Mouse (Mus musculus) ovary, postnatal 14 days (tissue): Measurements from ENCODE around the gene Pde4d.

Source experiments
- DNase-seq: peaks from one replicate; pipeline ENCODE4 v3.0.0; 2022; ENCODE audit warnings: low spot score

Gene Pde4d

GRCm38 (mm10) chr13:108599186-108599900 is 149.6 kb downstream of the Pde4d start:
- no peak for DNase-seq

GRCm38 (mm10) chr13:108601021-108601420 is 151.3 kb downstream of the Pde4d start:
- DNase-seq: no peak

GRCm38 (mm10) chr13:108603502-108603901 is 153.8 kb downstream of the Pde4d start:
- no peak for DNase-seq

GRCm38 (mm10) chr13:108604213-108604612 is 154.5 kb downstream of the Pde4d start:
- DNase-seq: no peak

GRCm38 (mm10) chr13:108618207-108618606 is 168.5 kb downstream of the Pde4d start:
- no peak for DNase-seq

- no peak for DNase-seq
Observed at GRCm38 (mm10) chr13:108622681-108623080, 172.9 kb downstream of the Pde4d start.

GRCm38 (mm10) chr13:108623929-108624328 is 174.2 kb downstream of the Pde4d start:
- DNase-seq: no peak

GRCm38 (mm10) chr13:108626166-108626565 is 176.4 kb downstream of the Pde4d start:
- no peak for DNase-seq

GRCm38 (mm10) chr13:108628501-108628900 is 178.8 kb downstream of the Pde4d start:
- no peak for DNase-seq

- DNase-seq: no peak
Observed at GRCm38 (mm10) chr13:108630576-108630975, 180.8 kb downstream of the Pde4d start.

GRCm38 (mm10) chr13:108631222-108631621 is 181.5 kb downstream of the Pde4d start:
- no peak for DNase-seq

- no peak for DNase-seq
Observed at GRCm38 (mm10) chr13:108636526-108636925, 186.8 kb downstream of the Pde4d start.

GRCm38 (mm10) chr13:108642259-108642658 is 192.5 kb downstream of the Pde4d start:
- no peak for DNase-seq

- DNase-seq: no peak
Observed at GRCm38 (mm10) chr13:108646801-108647200, 197.1 kb downstream of the Pde4d start.

GRCm38 (mm10) chr13:108647239-108647638 is 197.5 kb downstream of the Pde4d start:
- DNase-seq: no peak

- no peak for DNase-seq
Observed at GRCm38 (mm10) chr13:108654026-108654723, 204.4 kb downstream of the Pde4d start.

GRCm38 (mm10) chr13:108666579-108666978 is 216.8 kb downstream of the Pde4d start:
- DNase-seq: no peak

- no peak for DNase-seq
Observed at GRCm38 (mm10) chr13:108667077-108667476, 217.3 kb downstream of the Pde4d start.

- no peak for DNase-seq
Observed at GRCm38 (mm10) chr13:108677056-108677455, 227.3 kb downstream of the Pde4d start.

- no peak for DNase-seq
Observed at GRCm38 (mm10) chr13:108683018-108683417, 233.3 kb downstream of the Pde4d start.

GRCm38 (mm10) chr13:108685817-108686216 is 236.1 kb downstream of the Pde4d start:
- no peak for DNase-seq

- no peak for DNase-seq
Observed at GRCm38 (mm10) chr13:108686262-108686661, 236.5 kb downstream of the Pde4d start.

GRCm38 (mm10) chr13:108686807-108687206 is 237.1 kb downstream of the Pde4d start:
- no peak for DNase-seq
